Mouse (Mus musculus): ENCODE data around the gene Tecr.
A peak's percentile ranks its signal among the peaks of the same experiment; 100 is the strongest.

GRCm38 (mm10) chr8:83622389-83622989 lies 14.7 kb upstream of the Tecr start:
- TF ChIP-seq EP300 (IDR thresholded peaks at IDR 0.05; ENCODE audit: insufficient read depth, low read depth, low read length) = no peak
- TF ChIP-seq POLR2A (IDR thresholded peaks at IDR 0.05; ENCODE audit: insufficient read depth, low read depth, low read length) = no peak
- peak; percentile 94 for TF ChIP-seq CTCF (IDR thresholded peaks at IDR 0.05)

Data from heart, adult 2 months (tissue).